Mouse (Mus musculus) left cerebral cortex, adult 9 months (tissue): ENCODE measurements around the gene Cenpo.
A peak's percentile ranks its signal among the peaks of the same experiment; 100 is the strongest.
"Not testable (repeated sequence)": the region's sequence is repeated elsewhere in the genome, so short reads cannot be mapped to it uniquely, and the experiment has no call there.

ENCODE experiments used
- DNase-seq, 2 experiments: peaks; one replicate each; pipeline ENCODE4 v3.0.0; 2022; ENCODE audit warnings: low spot score in 2 of 2

The Cenpo gene

DNA sequence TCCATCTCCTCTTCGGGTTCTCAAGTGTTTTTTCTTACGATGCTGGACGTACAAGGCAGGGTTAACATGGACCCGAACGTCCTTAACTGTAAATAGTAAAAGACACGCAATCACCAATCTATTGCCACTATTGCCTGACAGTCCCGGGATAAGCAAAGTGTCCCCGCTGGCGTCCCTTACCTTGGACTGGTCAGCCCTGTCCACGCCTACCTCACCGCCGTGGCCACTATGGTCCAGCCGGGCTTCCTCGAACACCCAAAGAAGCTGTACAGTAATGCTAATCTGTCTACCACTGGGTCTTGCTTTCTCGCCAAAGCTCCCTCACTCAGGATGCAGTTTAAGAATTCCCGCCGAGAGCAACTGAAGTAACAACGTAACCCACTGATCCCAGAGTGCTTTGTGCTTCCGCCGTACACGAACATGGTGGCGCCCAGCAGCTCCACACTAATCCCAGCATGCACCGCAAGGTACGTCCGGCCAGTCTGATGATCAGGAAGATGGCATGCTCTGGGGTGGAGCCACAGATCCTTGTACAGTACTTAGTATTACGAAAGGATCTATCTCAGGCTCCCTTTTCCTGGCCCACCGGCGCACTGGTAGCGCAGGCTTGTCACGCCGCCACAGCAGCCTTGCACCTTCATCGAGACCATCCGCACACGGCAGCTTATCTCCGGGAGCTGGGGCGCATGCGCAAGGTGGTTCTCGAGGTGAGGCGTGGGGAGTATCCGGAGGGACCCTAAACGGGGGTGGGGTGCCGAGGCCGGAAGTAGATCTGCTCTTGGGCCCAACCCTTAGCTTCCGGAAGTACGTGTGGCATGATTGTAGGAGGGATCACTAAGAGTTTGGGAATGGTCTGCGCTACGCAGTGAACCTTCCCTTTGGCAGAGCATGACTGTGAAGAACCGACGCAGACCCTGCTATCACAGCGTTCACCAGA, at the start of gene Cenpo, which contains the start of gene Ptrhd1:
Gene Cenpo, minus strand, starts transcription at position 723 of the 937 bp plus-strand sequence.
Gene Ptrhd1, plus strand, starts transcription at position 456 of the 937 bp plus-strand sequence.
- peak; percentile 95 to 98 for DNase-seq

DNA sequence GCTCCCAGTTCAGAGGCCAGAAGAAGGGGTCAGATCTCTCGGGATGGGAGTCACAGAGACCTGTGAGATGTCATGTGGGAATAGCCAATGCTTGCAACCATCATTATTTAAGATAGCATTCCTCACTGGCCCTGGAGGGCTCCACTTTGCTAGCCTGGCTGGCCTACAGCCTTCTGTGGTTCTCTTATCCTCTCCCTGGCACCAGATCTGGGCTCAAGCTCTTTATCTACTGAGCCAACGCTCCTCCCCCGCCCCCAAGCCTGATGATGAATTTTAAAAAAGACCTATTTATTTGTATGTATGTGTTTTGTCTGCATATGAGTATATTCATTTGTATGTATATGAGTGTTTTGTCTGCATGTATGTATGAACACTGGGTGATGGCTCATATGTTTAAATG, 45.8 kb upstream of the Cenpo start:
- no peak for DNase-seq

DNA sequence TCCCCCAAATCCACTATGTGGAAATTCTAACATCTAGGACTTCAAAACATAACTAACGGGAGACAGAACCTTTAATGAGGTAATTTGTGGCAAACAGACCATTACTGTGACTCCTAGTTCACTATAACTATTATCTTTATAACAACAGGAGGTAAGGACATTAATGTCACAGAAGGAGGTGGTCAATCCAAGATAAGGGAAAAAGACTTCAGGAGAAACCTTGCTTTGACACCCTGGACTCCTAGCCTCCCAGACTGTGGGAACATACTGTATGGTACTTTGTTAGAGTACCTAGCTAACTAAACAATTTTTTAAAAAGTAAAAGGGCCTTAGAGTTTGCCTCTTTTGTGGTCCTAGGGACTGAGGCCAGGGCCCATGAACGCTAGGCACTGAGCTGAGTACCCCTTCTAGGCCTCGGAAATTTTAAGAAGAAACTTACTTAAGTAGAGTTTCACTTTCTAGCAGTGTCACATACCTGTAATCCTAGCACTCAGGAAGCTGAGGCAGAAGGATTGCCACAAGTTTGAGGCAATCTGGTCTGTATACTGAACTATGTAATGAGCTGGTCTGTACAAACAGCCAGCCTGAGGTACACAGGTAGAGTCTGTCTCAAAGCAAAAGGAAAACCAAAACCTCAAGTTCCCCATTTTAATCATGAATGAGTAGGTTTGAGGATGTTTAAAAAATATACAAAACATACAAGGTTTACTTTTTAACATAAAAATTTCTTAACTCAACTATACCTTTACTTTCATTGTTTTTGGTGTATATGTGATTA, 45.1 kb upstream of the Cenpo start:
- no peak for DNase-seq

DNA sequence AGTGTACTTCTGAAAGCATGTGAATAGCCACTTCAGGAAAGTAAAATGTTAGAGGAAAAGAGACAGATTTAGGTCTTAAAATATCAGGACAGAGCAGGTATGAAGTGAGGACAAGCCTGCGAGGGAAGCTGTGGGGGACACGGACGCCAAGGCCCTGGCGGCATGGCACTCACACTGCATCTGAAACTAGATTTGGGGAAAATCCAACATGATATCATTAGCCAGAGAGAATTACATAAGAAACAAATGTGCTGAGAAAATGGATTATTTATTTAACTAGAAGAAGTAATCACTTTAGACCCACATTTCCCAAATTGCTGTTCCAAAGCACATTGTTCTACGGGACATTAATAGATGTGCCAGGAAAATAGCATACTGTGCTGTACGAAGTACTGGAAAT, 37.0 kb upstream of the Cenpo start:
- DNase-seq = no peak

DNA sequence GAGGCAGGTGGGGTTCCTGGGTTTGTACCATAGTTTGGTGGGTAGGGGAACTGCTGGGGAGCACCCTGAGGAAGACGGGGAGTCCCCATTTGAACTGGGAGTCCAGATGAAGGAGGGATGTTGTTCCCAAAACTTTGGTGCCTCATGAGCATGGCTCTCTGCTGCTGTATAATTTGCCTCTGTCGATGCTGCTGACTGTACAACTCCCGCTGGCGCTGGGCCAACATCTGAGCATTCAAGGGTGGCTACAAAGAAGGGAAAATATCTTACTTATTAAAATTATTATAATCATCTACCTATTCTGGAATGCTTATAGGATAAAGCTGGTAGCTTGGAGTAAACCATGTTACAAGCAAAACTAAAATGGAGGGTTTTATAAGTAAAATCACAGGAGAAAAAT, 33.7 kb upstream of the Cenpo start:
- no peak for DNase-seq

DNA sequence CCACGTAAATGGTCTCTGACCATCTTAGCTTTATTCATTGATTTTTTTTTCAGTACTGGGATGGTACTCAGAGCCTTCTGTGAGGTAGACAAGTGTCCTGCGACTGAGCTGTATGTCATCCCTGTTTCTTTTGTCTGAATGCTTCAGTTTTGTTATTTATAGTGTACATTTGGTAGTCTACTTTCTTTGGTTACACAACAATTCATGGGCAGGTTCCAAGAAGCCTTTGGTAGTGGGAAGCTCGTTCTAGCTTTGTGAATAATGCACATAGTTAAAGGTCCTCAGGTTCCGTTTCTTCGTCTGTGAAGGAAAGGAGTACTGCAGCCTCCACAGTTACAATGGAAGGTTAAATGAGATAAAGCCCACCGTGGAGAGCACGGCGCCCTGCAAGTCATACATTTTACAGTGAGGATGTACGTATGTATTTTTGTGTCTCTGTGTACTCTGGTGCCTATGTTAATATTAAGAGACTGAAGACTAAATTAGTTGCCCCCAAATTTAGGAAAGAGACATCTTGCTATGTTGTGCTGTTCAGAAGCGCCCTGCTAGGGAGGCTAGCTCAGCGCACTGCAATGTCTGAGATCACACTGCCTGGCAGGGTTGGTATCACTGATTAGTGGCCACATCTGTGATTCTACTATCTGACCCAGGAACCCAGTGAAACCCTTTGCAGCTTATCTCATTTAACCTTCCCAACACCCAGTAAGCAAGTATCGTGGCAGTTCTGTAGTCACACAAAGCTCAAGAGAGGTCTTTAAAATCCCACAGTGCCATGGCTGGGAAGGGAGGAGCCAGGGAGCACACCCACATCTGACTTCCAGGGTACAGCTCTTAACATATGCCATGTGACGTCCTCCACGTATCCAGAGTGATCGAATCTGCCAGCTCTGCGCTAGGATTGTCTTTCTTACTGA, 18.9 kb upstream of the Cenpo start:
- no peak for DNase-seq

DNA sequence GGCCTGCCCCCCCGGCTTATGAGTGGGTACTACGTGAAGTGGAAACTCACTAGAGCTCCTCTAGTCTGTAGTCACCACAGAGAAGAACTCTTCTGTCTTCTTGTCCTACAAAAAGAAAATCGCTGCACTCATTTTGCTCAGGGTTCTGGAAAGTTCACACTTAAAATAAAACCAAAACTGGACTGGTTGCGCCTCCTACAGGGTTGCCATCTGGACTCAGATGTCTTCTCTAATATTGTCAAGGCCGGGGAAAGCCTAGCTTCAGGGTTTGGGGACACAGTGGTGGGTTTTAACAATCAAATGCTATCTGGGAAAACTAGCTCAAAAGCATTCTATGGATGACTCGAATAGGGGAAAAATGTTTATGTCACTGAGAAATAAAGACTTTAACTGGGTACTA, 15.7 kb upstream of the Cenpo start:
- no peak for DNase-seq

DNA sequence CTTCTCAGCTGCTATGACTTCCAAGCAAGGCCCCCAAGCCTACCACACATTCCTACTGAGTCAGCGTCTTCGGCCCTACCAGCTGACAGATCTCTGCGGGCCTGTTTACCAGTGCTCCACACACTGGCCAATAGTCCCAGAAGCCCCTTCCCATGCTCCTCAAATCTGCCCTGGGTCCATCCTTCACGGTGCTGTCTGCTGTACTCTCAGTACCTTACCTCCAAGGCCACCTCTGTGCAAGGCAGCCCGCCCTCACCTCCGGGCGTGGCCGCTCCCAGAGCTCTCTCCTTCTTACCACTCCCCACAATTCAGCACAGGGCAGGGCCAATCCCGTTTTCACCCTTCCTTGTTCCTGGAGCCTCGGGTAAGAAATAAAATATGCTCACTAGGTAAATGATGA, 11.6 kb upstream of the Cenpo start:
- no peak for DNase-seq

DNA sequence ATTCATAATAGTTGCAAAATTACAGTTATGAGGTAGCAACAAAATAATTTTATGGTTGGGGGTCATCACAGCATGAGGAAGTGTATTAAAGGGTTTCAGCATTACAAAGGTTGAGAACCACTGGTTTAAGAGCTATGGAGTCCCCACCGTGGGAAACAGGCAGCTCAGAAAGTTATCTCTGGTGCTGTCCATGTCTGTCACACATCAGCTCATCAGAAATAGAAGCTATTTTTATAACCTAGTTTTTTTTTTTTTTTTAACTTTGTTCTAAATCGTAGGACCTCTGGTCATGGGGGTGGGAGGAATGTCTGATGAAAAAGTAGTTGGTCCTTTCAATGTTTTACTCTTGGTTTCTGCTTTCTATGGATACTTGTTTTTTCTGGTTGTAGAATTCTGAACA, 9.7 kb upstream of the Cenpo start:
- no peak for DNase-seq

DNA sequence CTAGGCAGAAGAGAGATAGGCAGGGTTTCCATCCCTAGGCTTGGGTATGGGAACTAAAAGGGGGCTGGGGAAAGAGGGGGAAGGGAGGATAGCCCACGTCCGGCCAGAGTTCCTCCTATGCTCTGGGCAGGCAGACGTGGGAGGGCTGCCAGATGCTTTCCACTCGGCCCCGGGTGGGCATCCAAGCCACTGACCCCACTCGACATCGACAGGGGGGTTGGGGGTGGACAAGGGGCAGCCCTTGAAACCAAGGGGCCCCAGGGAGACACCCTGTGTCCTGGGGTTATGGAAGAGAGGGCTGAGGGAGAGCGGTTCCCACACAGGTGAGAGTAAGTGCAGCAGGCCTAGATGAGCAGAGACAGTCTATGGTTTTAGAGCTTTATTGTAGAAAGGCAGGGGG, 6.2 kb upstream of the Cenpo start:
- DNase-seq = not testable (repeated sequence)

DNA sequence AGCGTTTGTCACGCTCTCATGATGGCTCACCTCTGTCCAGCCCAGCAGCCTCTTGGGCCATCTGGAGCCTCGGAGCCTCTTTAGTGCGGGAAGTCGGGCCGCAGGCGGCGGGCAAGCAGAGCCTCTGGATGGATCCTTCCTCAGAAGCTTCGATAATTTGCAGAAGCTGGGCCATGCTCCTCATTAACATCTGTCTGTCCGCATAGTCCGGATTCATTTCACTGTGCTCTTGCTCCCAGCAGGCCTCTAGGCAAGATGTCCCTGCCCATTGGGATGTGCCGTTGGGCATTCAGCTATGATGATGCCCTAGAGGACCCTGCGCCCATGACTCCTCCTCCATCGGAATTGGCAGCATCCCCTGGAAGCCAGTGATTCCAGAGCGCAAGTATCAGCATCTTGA, 3.4 kb upstream of the Cenpo start:
- DNase-seq = no peak

DNA sequence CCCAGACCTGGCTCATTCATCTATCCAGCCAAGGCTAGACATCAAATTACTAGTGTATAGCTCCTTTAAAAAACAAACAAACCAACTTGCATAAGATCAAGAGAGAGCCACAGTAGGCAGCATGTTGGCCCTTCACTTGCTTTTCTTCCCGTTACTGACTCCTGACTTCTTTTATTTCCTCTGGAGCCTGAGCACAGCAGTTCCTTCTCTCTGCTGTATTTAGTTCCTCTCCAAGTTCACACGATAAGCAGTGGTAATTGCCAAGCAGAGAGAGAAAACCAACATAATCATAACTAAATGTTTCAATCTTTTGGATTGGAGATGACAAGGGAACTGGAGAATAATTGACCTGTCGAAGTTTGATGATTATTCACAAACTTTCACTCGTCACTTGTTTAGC, 1.3 kb downstream of the Cenpo start:
- no peak for DNase-seq

DNA sequence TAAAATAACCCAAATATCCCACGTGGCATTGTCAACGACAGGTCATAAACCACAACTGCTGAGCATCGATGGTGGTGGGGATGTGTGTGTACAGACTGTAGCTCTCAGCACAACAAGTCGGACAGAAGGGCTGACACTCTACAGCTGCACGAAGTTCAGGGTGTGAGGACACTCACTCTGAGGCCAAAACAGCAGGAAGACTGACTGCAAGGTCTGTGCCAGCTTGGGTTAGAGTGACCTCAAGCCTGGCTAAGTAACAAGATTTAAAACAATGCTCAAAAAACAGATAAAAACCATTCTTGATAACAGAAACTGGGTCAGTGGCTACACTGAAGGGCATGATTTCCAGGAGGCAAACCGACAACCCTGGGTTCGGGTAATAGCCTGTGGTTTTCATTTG, 3.9 kb downstream of the Cenpo start:
- no peak for DNase-seq

DNA sequence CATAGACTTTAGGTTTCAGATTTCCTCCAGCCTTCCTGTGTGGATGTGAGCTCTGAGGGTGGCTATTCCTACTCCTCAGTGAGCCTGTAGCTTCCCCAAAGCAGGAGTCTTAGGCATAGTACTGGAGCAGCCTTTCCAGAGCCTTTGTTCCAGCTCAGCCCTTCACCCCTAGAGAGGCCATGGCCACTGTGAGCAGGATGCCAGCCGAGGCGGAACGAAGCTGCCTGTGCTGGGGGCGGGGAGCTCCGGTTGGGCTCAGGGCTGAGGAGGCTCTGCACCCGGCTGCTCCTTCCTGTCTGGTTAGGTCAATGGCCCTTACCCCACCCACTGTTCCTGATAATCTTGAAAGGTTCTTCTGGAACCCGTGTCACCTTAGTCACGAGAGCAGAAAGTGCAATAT, 21.2 kb downstream of the Cenpo start:
- no peak for DNase-seq

DNA sequence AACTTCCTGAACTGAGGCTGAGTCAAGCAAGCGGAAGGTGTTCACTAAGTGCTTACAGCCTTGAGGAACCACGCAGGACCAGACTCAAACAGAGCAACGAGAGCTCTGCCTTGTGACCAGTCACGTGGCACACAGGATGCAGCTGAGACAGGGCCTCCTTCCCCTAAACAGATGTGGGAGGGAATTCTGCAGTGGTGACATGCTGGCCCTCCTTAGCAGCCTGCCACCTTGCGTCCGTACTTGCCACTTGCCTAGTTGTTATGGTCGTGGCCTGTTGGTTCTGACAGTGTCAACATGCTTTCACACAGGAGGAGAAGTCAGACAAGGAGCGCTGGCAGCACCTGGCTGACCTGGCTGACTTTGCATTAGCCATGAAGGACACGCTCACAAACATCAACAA, 22.9 kb downstream of the Cenpo start:
- DNase-seq = no peak

DNA sequence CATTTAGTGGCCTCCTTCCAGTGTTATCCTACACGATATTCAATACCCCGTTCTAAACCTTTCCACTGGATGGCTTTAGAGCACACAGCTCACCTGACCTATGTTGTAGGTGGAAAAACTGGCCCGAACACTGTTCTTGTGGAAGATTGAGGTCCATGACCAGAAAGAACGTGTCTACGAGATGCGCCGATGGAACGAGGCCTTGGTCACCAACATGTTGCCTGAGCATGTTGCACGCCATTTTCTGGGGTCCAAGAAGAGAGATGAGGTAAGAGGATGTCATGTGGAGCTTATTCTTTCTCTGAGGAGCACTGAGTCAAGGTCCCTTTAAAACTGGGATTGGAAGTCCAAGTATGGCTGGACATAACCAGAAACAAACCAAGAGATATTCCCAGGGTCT, 24.9 kb downstream of the Cenpo start:
- DNase-seq = no peak

DNA sequence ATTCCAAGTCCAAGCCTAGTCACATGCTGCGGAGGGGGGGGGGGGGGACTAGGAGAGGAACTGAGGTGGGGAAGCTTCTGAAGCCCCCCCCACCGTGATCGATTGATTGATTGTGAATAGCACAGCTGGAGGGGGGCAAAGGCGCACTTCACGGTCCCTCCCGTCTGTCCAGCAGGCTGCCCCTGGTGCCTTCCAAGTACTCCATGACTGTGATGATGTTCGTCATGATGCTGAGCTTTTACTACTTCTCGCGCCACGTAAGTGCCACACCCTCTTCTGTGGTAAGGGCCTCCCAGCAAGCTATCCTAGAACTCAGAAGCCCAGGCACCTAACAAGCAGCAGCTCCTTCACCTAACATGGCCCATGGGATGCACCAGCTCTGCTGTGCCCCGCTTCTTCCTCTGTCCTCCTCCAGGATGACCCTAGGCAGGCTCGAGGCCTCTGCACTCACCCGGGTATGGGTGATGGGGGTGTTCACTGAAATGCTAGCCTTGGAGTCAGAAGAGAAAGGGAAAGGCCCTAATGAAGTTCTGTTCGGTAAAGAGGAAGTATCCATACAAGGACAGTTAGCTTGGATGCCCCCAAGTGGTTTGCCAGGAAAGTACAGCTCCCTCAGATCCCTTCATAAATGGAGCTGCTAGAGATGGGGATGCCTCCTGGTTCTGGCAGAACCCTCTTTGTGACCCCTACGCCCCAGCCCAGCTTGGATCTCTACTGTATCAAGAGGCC, 25.5 kb downstream of the Cenpo start:
- DNase-seq = peak in 1 of 2 experiments; percentile 84

DNA sequence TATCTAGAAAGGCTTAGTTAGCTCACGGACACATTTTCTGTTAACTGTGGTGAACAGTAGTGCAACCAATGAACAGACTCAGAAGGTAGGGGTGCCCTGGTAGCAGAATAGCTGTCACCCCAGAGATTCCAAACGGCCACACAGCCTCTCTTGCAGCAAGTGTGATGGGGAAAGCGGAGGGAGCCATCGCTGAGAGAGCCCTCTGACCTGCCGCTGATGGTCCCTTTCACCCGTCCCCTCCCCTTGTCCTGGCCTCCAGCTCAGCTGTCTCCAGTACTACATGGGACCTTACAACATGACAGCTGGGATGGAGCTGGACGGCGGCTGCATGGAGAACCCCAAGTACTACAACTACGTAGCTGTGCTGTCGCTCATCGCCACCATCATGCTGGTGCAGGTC, 28.0 kb downstream of the Cenpo start:
- no peak for DNase-seq

DNA sequence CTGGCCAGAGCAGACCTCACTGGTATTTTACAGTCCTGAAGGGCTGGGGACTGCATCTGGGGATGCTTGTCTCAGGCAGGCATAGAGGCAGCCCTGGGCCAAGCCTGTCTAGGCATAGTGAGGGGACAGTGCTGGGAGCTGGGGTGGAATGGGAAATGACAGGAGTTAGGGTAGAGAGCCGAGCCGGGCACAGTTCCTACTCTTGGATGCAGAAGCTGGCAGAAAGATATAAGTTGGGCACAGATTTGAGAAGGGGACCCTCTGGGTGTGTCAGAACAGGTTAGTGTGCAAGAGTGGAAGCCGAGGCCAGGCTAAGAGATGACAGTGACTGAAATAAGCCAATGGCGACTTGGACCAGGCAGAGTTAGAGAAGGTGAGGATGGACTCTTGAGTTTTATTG, 31.9 kb downstream of the Cenpo start:
- no peak for DNase-seq

DNA sequence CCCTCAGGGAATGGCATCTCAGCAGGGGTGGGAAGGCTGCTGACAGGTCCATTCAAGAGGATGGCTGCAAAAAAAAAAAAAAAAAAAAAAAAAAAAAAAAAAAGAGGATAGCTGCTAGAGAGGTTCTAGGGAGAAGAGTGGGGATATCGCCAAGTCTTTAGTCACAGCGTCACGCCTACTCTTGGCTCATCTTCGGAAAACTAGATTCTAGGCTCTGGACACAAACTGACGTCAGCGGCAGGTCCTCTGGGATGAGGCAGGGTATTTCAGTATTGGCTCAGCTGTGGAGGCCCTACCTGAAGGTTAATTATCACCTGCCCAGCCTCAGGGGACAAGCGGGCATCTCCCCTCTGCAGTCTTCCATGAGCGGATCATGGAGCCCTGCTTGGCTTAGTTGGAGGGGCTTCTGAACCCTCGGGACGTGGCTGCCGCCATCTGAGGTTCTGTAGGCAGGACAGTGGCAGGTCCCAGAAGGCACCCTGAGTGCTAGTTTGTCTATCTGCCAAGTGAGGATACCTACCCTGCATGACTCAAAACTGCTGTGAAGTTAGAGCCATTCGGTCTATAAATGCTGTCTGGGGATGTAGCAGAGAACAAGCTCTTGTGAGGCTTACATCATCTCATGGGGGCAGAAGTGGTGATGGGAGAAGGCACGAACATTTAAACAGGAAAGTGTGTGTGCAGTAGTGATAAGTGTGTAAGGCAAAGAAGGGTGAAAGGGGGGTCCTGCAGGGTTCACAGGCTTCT, 32.5 kb downstream of the Cenpo start:
- DNase-seq = peak in 1 of 2 experiments; percentile 80
